Mouse (Mus musculus) embryonic facial prominence, embryonic 13.5 days (tissue): ENCODE measurements around the gene Als2. TPM values are rescaled to one million over a fixed set of nuclear protein-coding genes. Genes with fewer than 3 reads are reported as not detected.

ENCODE experiments used
- ATAC-seq: fragments of 200-750 bp; cut with Nextera tagmentation; 2 replicates; pipeline ENCODE4 v1.8.0; 2017; ENCODE audit warnings: low read depth; ENCODE audit not compliant: insufficient number of reproducible peaks, insufficient read depth, low FRiP score, low TSS enrichment
- H3K27ac ChIP-seq: fragments of 300-500 bp; sonication (generic); 2 replicates; pipeline ENCODE4 v1.5.1; 2015; ENCODE audit warnings: moderate library complexity, mild to moderate bottlenecking, inconsistent platforms
- H3K27me3 ChIP-seq: fragments of 300-500 bp; sonication (generic); 2 replicates; pipeline ENCODE4 v1.6.1; 2015; ENCODE audit warnings: mild to moderate bottlenecking, inconsistent platforms
- H3K36me3 ChIP-seq: fragments of 300-500 bp; sonication (generic); 2 replicates; pipeline ENCODE4 v1.6.1; 2015; ENCODE audit warnings: mild to moderate bottlenecking, inconsistent platforms
- H3K4me1 ChIP-seq: fragments of 300-500 bp; sonication (generic); 2 replicates; pipeline ENCODE4 v1.6.1; 2015; ENCODE audit warnings: inconsistent platforms
- H3K4me2 ChIP-seq: fragments of 300-500 bp; sonication (generic); 2 replicates; pipeline ENCODE4 v1.6.1; 2015; ENCODE audit warnings: moderate library complexity, mild to moderate bottlenecking, inconsistent platforms
- H3K4me3 ChIP-seq: fragments of 300-500 bp; sonication (generic); 2 replicates; pipeline ENCODE4 v1.5.1; 2015; ENCODE audit warnings: mild to moderate bottlenecking, inconsistent platforms
- H3K9ac ChIP-seq: fragments of 300-500 bp; sonication (generic); 2 replicates; pipeline ENCODE4 v1.6.1; 2015; ENCODE audit warnings: mild to moderate bottlenecking, inconsistent platforms
- H3K9me3 ChIP-seq: fragments of 300-500 bp; sonication (generic); 2 replicates; pipeline ENCODE4 v1.6.1; 2016; ENCODE audit warnings: inconsistent platforms
- WGBS: fragments of 180-500 bp; shearing (Covaris S2); methylation state at CpG from one replicate; pipeline ENCODE4 v1.1.7; 2015; ENCODE audit warnings: mixed read lengths; 5-methylcytosine and 5-hydroxymethylcytosine counted together
- polyA plus RNA-seq: library from polyadenylated mRNA; unstranded; fragments of >200 nt; fragmentation: Nextera tagmentation; extraction: Ambion mirVana; gene quantifications from 2 replicates; pipeline ENCODE4 v1.2.1, GENCODE M21; 2015

The Als2 gene
- polyA plus RNA-seq, 1 experiment from 2014 or later: 9.4 TPM

GRCm38 (mm10) chr1:59178401-59178800 lies 58.6 kb downstream of the Als2 start:
- 0 out of 2 replicates have a peak, but pooled peaks cover 4% of the 10 kb centered on the region for H3K9me3 ChIP-seq
- H3K36me3 ChIP-seq: peaks cover 62% of the 10 kb centered on the region
- no peak overlapping the region for H3K4me3 ChIP-seq
- no peak for ATAC-seq
- H3K4me1 ChIP-seq: no peaks in the 10 kb centered on the region
- no peaks in the 10 kb centered on the region for H3K27me3 ChIP-seq
- no peak overlapping the region for H3K4me2 ChIP-seq
- no peak overlapping the region for H3K27ac ChIP-seq
- H3K9ac ChIP-seq: no peak overlapping the region
- WGBS: 89% methylated on average over 10 of the region's 10 CpGs

- H3K4me2 ChIP-seq: no peak overlapping the region
- no peak overlapping the region for H3K9ac ChIP-seq
- no peak overlapping the region for H3K4me3 ChIP-seq
- H3K27ac ChIP-seq: no peak overlapping the region
- WGBS: 68% methylated on average over 10 of the region's 10 CpGs
- 0 out of 2 replicates have a peak, but pooled peaks cover 4% of the 10 kb centered on the region for H3K9me3 ChIP-seq
- peaks cover 62% of the 10 kb centered on the region for H3K36me3 ChIP-seq
- H3K27me3 ChIP-seq: no peaks in the 10 kb centered on the region
- no peak for ATAC-seq
- H3K4me1 ChIP-seq: 0 out of 2 replicates have a peak, but pooled peaks cover 5% of the 10 kb centered on the region
These were observed 62.3 kb downstream of the Als2 start for GRCm38 (mm10) chr1:59174514-59175373.

GRCm38 (mm10) chr1:59173023-59173422 lies 64.0 kb downstream of the Als2 start:
- H3K36me3 ChIP-seq: peaks cover 55% of the 10 kb centered on the region
- H3K27me3 ChIP-seq: no peaks in the 10 kb centered on the region
- no peak overlapping the region for H3K27ac ChIP-seq
- H3K4me2 ChIP-seq: no peak overlapping the region
- H3K4me3 ChIP-seq: no peak overlapping the region
- ATAC-seq: no peak
- 0 out of 2 replicates have a peak, but pooled peaks cover 4% of the 10 kb centered on the region for H3K9me3 ChIP-seq
- H3K9ac ChIP-seq: no peak overlapping the region
- 0 out of 2 replicates have a peak, but pooled peaks cover 5% of the 10 kb centered on the region for H3K4me1 ChIP-seq
- 82% methylated on average over 5 of the region's 5 CpGs for WGBS

- Histone ChIP-seq H3K9me3 (0 out of 2 replicates have a peak, but pooled peaks cover 2% of the 10 kb centered on the region), H3K4me3 (no peak overlapping the region), H3K27ac (no peak overlapping the region), H3K4me2 (no peak overlapping the region), H3K4me1 (0 out of 2 replicates have a peak, but pooled peaks cover 5% of the 10 kb centered on the region), H3K27me3 (no peaks in the 10 kb centered on the region), H3K9ac (no peak overlapping the region), H3K36me3 (peaks cover 55% of the 10 kb centered on the region)
- ATAC-seq: no peak
- WGBS: 47% methylated on average over 5 of the region's 5 CpGs
These were observed 65.2 kb downstream of the Als2 start for GRCm38 (mm10) chr1:59171875-59172274.

GRCm38 (mm10) chr1:59170290-59170689 lies 66.7 kb downstream of the Als2 start:
- WGBS: 76% methylated on average over 8 of the region's 8 CpGs
- Histone ChIP-seq H3K36me3 (peaks cover 61% of the 10 kb centered on the region), H3K4me1 (0 out of 2 replicates have a peak, but pooled peaks cover 5% of the 10 kb centered on the region), H3K27me3 (no peaks in the 10 kb centered on the region), H3K9ac (no peak overlapping the region), H3K4me2 (no peak overlapping the region), H3K4me3 (no peak overlapping the region), H3K27ac (no peak overlapping the region), H3K9me3 (no peaks in the 10 kb centered on the region)
- no peak for ATAC-seq

- Histone ChIP-seq H3K9ac (no peak overlapping the region), H3K36me3 (peaks cover 55% of the 10 kb centered on the region), H3K27me3 (no peaks in the 10 kb centered on the region), H3K27ac (no peak overlapping the region), H3K4me3 (no peak overlapping the region), H3K9me3 (no peaks in the 10 kb centered on the region), H3K4me2 (no peak overlapping the region), H3K4me1 (0 out of 2 replicates have a peak, but pooled peaks cover 5% of the 10 kb centered on the region)
- ATAC-seq: no peak
- WGBS: 81% methylated on average over 6 of the region's 6 CpGs
These were observed 67.4 kb downstream of the Als2 start for GRCm38 (mm10) chr1:59169586-59169985.

- H3K27me3 ChIP-seq: no peaks in the 10 kb centered on the region
- H3K9ac ChIP-seq: no peak overlapping the region
- 73% methylated on average over 2 of the region's 2 CpGs for WGBS
- no peak overlapping the region for H3K27ac ChIP-seq
- 0 out of 2 replicates have a peak, but pooled peaks cover 5% of the 10 kb centered on the region for H3K4me1 ChIP-seq
- ATAC-seq: no peak
- H3K4me2 ChIP-seq: no peak overlapping the region
- H3K36me3 ChIP-seq: peaks cover 60% of the 10 kb centered on the region
- no peak overlapping the region for H3K4me3 ChIP-seq
- no peaks in the 10 kb centered on the region for H3K9me3 ChIP-seq
These were observed 68.5 kb downstream of the Als2 start for GRCm38 (mm10) chr1:59168556-59168955.

- Histone ChIP-seq H3K27me3 (no peaks in the 10 kb centered on the region), H3K4me1 (0 out of 2 replicates have a peak, but pooled peaks cover 8% of the 10 kb centered on the region), H3K4me3 (no peak overlapping the region), H3K27ac (no peak overlapping the region), H3K4me2 (no peak overlapping the region), H3K36me3 (peaks cover 62% of the 10 kb centered on the region), H3K9me3 (no peaks in the 10 kb centered on the region), H3K9ac (no peak overlapping the region)
- ATAC-seq: no peak
- 86% methylated on average over 4 of the region's 4 CpGs for WGBS
These were observed 69.2 kb downstream of the Als2 start for GRCm38 (mm10) chr1:59167654-59168425.

GRCm38 (mm10) chr1:59166232-59166905 lies 70.7 kb downstream of the Als2 start:
- 90% methylated on average over 9 of the region's 9 CpGs for WGBS
- no peak overlapping the region for H3K4me3 ChIP-seq
- no peak overlapping the region for H3K9ac ChIP-seq
- no peaks in the 10 kb centered on the region for H3K9me3 ChIP-seq
- peaks cover 51% of the 10 kb centered on the region for H3K36me3 ChIP-seq
- H3K4me1 ChIP-seq: peaks cover 13% of the 10 kb centered on the region; the same call in 1 of the 2 replicates
- ATAC-seq: no peak
- no peaks in the 10 kb centered on the region for H3K27me3 ChIP-seq
- H3K27ac ChIP-seq: no peak overlapping the region
- H3K4me2 ChIP-seq: no peak overlapping the region

GRCm38 (mm10) chr1:59163918-59164317 lies 73.1 kb downstream of the Als2 start:
- H3K27ac ChIP-seq: no peak overlapping the region
- H3K27me3 ChIP-seq: no peaks in the 10 kb centered on the region
- peaks cover 40% of the 10 kb centered on the region for H3K36me3 ChIP-seq
- 43% methylated on average over 5 of the region's 5 CpGs for whole genome bisulfite sequencing
- no peak overlapping the region for H3K4me3 ChIP-seq
- H3K9ac ChIP-seq: no peak overlapping the region
- H3K4me2 ChIP-seq: no peak overlapping the region
- H3K4me1 ChIP-seq: peaks cover 13% of the 10 kb centered on the region; the same call in 1 of the 2 replicates
- H3K9me3 ChIP-seq: no peaks in the 10 kb centered on the region
- no peak for ATAC-seq

GRCm38 (mm10) chr1:59163030-59163461 lies 74.0 kb downstream of the Als2 start, which contains the start of gene Mpp4:
Gene Mpp4 (minus strand): TSS chr1:59163389.
- H3K27ac ChIP-seq: peak within 1 kb of the TSS; percentile 64; the same call in 1 of the 2 replicates
- H3K9me3 ChIP-seq: no peaks in the 10 kb centered on the region
- 43% methylated on average over 12 of the region's 12 CpGs for WGBS
- ATAC-seq: no peak
- peaks cover 13% of the 10 kb centered on the region; the same call in 1 of the 2 replicates for H3K4me1 ChIP-seq
- no peak within 1 kb of the TSS for H3K4me3 ChIP-seq
- no peak within 1 kb of the TSS for H3K4me2 ChIP-seq
- no peak within 1 kb of the TSS for H3K9ac ChIP-seq
- H3K27me3 ChIP-seq: no peaks in the 10 kb centered on the region
- H3K36me3 ChIP-seq: peaks cover 35% of the 10 kb centered on the region
